ENCODE assay signal across 8 mouse cellular contexts in the genomic region with DNA sequence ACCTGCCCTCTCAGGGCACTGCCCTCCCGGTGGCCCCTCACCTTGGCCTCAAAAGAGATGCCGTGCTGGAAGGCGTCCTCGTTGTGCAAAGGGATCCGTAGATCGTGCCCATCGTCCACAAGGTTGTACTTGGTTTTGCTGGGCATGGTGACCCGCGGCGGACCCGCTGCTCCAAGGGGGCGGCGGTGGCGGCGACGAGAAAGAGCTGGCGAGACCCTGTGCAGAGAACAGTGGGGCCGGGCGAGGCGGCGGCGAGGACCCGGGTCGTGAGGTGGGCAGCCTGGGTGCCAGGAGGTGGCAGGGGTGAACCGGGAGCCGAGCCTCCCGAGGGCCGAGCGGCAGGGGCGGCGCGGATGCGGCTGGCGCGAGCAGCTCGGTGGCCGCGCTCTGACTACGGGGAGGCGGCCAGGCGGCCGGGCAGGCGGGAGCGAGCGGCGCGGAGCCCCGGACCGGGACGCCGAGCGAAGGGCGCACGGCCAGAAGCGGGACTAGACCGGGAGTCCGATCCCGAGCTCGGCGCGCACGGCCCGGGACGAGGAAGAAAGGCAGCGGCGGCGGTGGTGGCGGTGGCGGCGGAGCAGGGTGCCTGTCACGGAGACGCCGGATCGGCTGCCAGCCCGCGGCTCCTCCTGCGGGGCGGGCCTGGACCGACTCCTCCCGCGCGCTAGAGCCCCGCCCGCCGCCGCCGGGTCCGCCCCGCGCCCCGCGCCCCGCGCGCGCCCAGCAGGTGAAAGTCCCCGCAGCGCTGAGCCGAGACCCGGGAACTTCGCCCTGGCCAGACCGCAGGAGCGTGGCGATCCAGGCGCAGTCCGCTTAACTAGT. TPM values are rescaled to one million over a fixed set of nuclear protein-coding genes. Genes with fewer than 3 reads are reported as not detected.
DNase-seq lines count a peak whose midpoint lies in the region.

A gene (minus strand): TSS at position 643 of the 822 bp plus-strand sequence.

- intact Hi-C loops in gastrocnemius, postnatal 14 days (cut with DNase I; ENCODE audit: low total_unique reads): no loop called here

- peak; percentile 86 to 87 for DNase-seq in adrenal gland, adult 18-20 months (ENCODE audit: low spot score in 2 of 2)
- peak; percentile 77 for DNase-seq in embryo, embryonic 10.5 days (ENCODE audit: low spot score)
- DNase-seq in gastrocnemius, postnatal 14 days: peak; percentile 84
- peak; percentile 50 for DNase-seq in induced T-regulatory cell, adult 2 months (ENCODE audit: low read depth)
- DNase-seq in left cerebral cortex, adult 8-10 months (ENCODE audit: low spot score in 2 of 2): peak; percentile 67 to 70
- DNase-seq in lung, postnatal 4 days: peak; percentile 87 to 91
- peak; percentile 79 for DNase-seq in retina, postnatal 1 day
- DNase-seq in thymus, postnatal 36 days: peak; percentile 51 to 61

RNA-seq across cellular contexts. Expression of the gene that starts here (rescaled TPM):
- 10 to 100 TPM; 15.7 to 19.7 TPM for total RNA-seq in adrenal gland, adult 18-20 months (2021)
- total RNA-seq in gastrocnemius, postnatal 14 days (2021): 1 to 10 TPM; 1.6 to 1.7 TPM
- total RNA-seq in left cerebral cortex, adult 8-10 months (2022): 100 to 1,000 TPM; 191 to 209 (median 206) TPM

Comparison
In these comparisons a context has a peak if more than half of its experiments do, and no peak if none do; other contexts are left out.
1. Peak in every context shown above with its lines: DNase-seq.
2. RNA of the gene that starts here (total RNA-seq): 191 to 209 TPM in left cerebral cortex, adult 8-10 months; 15.7 to 19.7 TPM in adrenal gland, adult 18-20 months and 1.6 to 1.7 TPM in gastrocnemius, postnatal 14 days; every median in the first group is over 4 times any median in the second.